ENCODE assay signal across 8 mouse cellular contexts in genomic region chr1:91216504-91217267, GRCm38 (mm10). TPM values are rescaled to one million over a fixed set of nuclear protein-coding genes. Genes with fewer than 3 reads are reported as not detected.
DNase-seq lines count a peak whose midpoint lies in the region; ATAC-seq and TF ChIP-seq lines count a peak whose summit lies in the region.

No protein-coding gene starts in this region.

- H3K27ac ChIP-seq in testis, adult 2 months (ENCODE audit: control insufficient read depth, insufficient read depth, low read depth, low read length): peak overlapping the region; percentile 11; the same call in 1 of the 2 replicates

- no peak for TF ChIP-seq CTCF in testis, adult 2 months (IDR thresholded peaks at IDR 0.05; ENCODE audit: control insufficient read depth, insufficient read depth, insufficient replicate concordance, low read depth, low read length)

- peak; percentile 35 for ATAC-seq in frontal cortex, adult (ENCODE audit: low TSS enrichment)

- DNase-seq in frontal cortex, postnatal 14 days (ENCODE audit: low spot score in 2 of 2): no peak
- DNase-seq in testis, postnatal 10 days (ENCODE audit: low spot score): no peak
- peak; percentile 46 for DNase-seq in lung, postnatal 10 days
- peak; percentile 29 for DNase-seq in testis, postnatal 14 days (ENCODE audit: low spot score)
- no peak for DNase-seq in adrenal gland, adult (ENCODE audit: inconsistent age in 2 of 2, low spot score in 1 of 2)
- no peak for DNase-seq in urinary bladder, postnatal 36 days (ENCODE audit: low spot score in 2 of 2)

- H3K4me1 ChIP-seq in testis, adult 2 months (ENCODE audit: control insufficient read depth, insufficient read depth, low read length): no peaks in the 10 kb centered on the region

- no peak for TF ChIP-seq POLR2A in testis, adult 2 months (IDR thresholded peaks at IDR 0.05; ENCODE audit: control insufficient read depth, low read depth, low read length)

- H3K36me3 ChIP-seq in testis, adult 2 months (ENCODE audit: control insufficient read depth, insufficient read depth, low read length): no peaks in the 10 kb centered on the region

- no peaks in the 10 kb centered on the region for H3K27me3 ChIP-seq in testis, adult 2 months (ENCODE audit: control insufficient read depth, insufficient read depth, low read length)

- H3K4me3 ChIP-seq in testis, adult 2 months (ENCODE audit: control insufficient read depth, low read depth, low read length): no peak overlapping the region

RNA-seq across cellular contexts. Expression of gene Ube2f, which starts 33.4 kb away (rescaled TPM):
- polyA plus RNA-seq in testis, adult 2 months (2012; rRNA removed): 159 and 164 TPM in 2 replicates

RNA-seq across cellular contexts. Expression of gene Ramp1, which starts 37.1 kb away (rescaled TPM):
- 2.1 and 12.8 TPM in 2 replicates for polyA plus RNA-seq in testis, adult 2 months (2012; rRNA removed)

Comparison
In these comparisons a context has a peak if more than half of its experiments do, and no peak if none do; other contexts are left out.
1. DNase-seq: peak in lung, postnatal 10 days (single experiment) and testis, postnatal 14 days (single experiment); none in frontal cortex, postnatal 14 days (0 of 2), testis, postnatal 10 days (single experiment), adrenal gland, adult (0 of 2) and urinary bladder, postnatal 36 days (0 of 2).